Mouse (Mus musculus) heart, adult 2 months (tissue): ENCODE measurements around the gene Pdcd4.

Experiments used
- CTCF ChIP-seq: fragments of 200-600 bp; IDR thresholded peaks from 2 replicates; pipeline ENCODE4 v1.8.1; 2022; ENCODE audit warnings: antibody characterized with exemption, mild to moderate bottlenecking, moderate library complexity
- POLR2A ChIP-seq: fragments of 200-500 bp; IDR thresholded peaks from 2 replicates; pipeline ENCODE4 v1.6.1; 2011; ENCODE audit warnings: mild to moderate bottlenecking, low read depth, low read length, control low read depth; ENCODE audit not compliant: insufficient read depth

DNA sequence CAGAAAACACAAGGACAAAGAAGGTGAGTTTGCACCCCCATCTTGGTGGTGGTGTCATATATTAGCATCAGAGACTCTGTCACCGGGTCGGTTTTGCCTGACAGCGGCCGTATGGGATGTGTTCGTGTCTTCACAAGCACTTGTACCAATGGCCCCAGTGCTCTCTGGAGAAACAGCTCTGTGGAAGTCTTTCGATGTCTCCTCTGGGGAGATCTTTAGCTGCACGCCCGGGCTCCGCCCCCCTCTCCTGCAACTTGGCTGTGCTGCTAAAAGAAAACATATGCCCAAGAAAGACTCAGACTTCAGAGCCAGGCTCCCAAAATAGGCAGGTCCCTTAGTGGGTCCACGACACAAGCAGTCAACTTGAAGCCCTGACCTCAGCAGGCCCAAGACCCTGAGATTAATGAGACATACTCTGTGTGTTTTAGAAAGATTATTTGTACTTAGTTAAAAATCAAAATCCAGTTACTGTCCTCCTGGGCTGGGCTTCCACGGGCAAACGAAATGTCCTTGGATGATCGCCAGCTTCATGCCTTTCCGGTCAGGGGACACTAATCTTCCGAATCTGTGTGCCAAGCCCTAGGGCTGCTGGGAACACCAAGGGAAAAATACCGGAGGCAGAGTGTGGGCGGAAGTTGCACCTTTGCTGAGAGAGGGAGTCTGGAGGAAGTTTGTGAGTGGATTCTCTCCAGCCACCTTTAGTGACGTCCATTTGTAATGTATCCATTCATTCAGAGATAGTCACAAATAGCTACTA is 41.7 kb upstream of the Pdcd4 start:
- no peak for TF ChIP-seq CTCF
- TF ChIP-seq POLR2A = no peak; the same call in 1 of the 2 replicates
